Mouse (Mus musculus): ENCODE measurements around the gene Il11.
"Not testable (repeated sequence)": the region's sequence is repeated elsewhere in the genome, so short reads cannot be mapped to it uniquely, and the experiment has no call there.

Il11 gene

DNA sequence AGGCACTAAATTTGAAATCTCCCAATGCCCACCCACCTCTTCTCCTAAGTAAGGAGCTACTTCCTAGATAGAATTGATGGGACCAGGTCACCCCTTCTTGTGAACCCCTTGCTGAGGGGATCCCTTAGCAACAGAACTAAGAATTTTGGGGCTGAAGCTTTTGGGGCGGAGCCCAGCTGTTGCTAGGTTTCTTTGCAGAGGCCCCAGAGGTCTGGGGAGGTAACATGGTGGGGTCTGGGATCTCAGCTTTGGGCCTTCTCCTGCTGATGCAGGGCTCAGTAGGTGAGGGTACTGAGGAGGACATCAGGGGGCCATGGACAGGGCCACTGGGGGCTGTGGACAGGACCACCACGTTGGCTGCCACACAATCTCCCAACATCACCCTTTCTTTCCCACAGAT lies at the start of gene Il11, which contains the start of gene Tmem190:
Gene Il11 (minus strand): TSS at position 101 of the 400 bp plus-strand sequence.
Gene Tmem190 (plus strand): TSS at position 179 of the 400 bp plus-strand sequence.
- DNase-seq, result no peak

DNA sequence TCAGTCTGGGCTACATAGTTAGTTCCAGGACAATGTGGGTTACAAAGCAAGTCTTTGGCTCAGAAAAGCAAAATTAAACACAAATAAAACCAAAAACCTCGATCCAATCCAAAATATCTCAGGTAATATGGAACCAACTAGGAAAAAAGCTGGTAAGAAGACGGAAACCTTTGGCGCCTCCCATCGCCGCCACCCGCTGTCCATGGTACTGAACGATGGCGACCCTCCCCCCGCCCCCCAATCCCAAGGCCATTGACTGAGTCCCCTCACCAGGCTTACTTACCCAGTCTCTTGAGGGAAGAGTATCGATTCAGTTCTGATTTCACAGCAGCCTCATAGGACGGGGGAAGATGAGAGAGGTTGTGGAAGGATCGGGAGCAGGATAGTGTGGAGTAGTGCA lies 47.8 kb upstream of the Il11 start:
- no peak for DNase-seq

GRCm38 (mm10) chr7:4825365-4825764 lies 42.7 kb upstream of the Il11 start:
- DNase-seq, result no peak

GRCm38 (mm10) chr7:4822162-4822907 lies 39.7 kb upstream of the Il11 start:
- peak in 1 of 2 experiments; percentile 64 for DNase-seq

GRCm38 (mm10) chr7:4821690-4822089 lies 39.0 kb upstream of the Il11 start:
- DNase-seq, result no peak

GRCm38 (mm10) chr7:4820925-4821324 lies 38.3 kb upstream of the Il11 start:
- DNase-seq, result not testable (repeated sequence)

DNA sequence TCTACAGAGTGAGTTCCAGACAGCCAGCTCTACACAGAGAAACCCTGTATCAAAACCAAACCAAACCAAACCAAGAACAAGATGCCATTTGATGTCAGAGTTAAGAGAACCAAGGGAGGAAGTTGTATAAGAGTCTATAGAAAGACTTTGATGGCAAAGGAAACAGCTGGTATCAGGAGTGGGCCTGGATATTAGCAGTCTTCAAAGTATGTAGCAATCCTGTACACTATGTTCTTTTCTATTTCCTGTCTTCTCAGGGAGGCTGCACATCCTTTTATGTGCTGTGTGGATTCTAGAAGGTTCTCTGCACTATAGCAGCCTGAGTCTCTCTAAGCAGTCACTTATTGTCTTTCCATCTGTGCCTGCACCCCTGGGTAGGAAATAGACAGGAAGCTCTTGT lies 33.9 kb upstream of the Il11 start:
- DNase-seq, result no peak

- no peak for DNase-seq
Measured at GRCm38 (mm10) chr7:4813105-4813791, 30.6 kb upstream of the Il11 start.

GRCm38 (mm10) chr7:4812303-4813104 lies 29.8 kb upstream of the Il11 start, which contains the start of gene Ube2s:
TSS of gene Ube2s (minus strand) at chr7:4812590.
- DNase-seq, result peak; percentile 98 to 99

GRCm38 (mm10) chr7:4811842-4812302 lies 29.2 kb upstream of the Il11 start:
- no peak for DNase-seq

GRCm38 (mm10) chr7:4811131-4811530 lies 28.5 kb upstream of the Il11 start:
- DNase-seq, result not testable (repeated sequence)

DNA sequence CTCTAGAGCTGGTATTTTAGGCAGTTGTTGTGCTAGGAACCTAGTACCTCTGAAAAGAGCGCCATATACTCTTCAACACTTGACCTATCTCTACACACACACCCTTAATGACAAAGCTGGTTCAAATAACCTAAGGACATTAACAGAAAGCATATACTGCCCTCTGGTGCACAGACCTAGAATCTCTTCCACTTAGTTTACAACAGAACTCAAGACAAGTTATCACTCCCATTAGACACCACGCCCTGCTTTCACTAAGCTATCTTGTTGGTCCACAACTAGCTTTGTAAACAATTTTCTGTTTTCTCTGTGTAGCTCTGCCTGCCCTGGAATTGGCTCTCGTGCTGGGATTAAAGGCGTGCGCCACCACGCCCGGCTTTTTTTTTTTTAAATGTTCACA lies 24.1 kb upstream of the Il11 start:
- peak in 1 of 2 experiments; percentile 54 for DNase-seq

GRCm38 (mm10) chr7:4802247-4802646 lies 19.6 kb upstream of the Il11 start:
- DNase-seq, result no peak

GRCm38 (mm10) chr7:4795767-4796433 lies 13.2 kb upstream of the Il11 start:
- DNase-seq, result peak in 1 of 2 experiments; percentile 31

GRCm38 (mm10) chr7:4794631-4795168 lies 12.0 kb upstream of the Il11 start:
- DNase-seq, result no peak

DNA sequence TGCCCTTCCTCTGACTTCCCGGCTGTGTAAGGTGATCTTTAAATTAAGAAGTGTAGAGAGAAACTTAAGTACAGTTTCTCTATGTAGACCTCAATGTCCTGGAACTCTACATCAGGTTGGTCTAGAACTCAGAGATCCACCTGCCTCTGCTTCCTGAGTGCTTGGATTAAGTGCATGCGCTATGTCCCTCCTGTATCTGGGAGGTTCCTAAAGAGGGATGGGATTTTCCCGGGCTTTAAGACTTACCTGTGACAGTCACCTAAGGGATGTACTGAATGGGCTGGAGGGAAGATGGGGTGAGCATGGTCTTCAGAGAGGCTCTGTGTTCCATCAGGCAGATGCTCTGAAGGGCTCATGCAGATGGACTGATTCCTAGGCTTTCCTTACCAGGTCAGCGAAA lies 11.0 kb upstream of the Il11 start:
- DNase-seq, result no peak

- peak in 1 of 2 experiments; percentile 27 for DNase-seq
Measured at GRCm38 (mm10) chr7:4793248-4793647, 10.6 kb upstream of the Il11 start.

GRCm38 (mm10) chr7:4792278-4793212 lies 9.9 kb upstream of the Il11 start, which contains the start of gene Rpl28:
TSS of gene Rpl28 (plus strand) at chr7:4792874.
- peak; percentile 97 for DNase-seq

- DNase-seq, result peak; percentile 79 to 84
Measured at GRCm38 (mm10) chr7:4789436-4789935, 6.8 kb upstream of the Il11 start, which contains the start of gene Tmem238. TSS of gene Tmem238 (minus strand) at chr7:4789656.
